Comparison of ENCODE assay signal across 27 mouse cellular contexts in the genomic region with DNA sequence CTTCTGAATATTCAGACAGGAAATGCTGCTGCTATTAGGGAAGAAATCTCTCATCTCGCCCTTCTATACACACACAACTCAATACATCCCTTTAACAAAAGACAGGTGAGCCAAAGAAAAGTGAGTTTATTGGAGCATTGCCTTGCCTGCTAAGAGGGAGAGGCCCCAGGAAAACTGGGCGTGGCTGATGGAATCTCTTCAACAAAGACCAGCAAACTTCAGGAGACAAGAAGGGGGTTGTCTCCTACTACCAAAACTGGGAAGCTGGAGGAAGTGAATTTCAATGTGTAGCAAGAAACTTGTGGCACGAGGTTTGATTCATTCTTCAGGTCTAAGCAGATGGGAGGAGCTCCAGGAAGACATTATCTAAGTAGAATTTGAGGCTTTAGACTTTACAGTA.
DNase-seq lines count a peak whose midpoint lies in the region; ATAC-seq lines count a peak whose summit lies in the region.
"Had no signal": no experiment of that assay in that cellular context is flagged by ENCODE, and none has a peak within 500 bp of the region (broad histone marks: within the 10 kb centered on the region; RNA-seq: fewer than 3 reads in every experiment).

No protein-coding gene starts in this region.

- no peak overlapping the region for H3K27ac ChIP-seq in midbrain, embryonic 11.5 days (ENCODE audit: low read depth, low read length)
- H3K27ac ChIP-seq in forebrain, embryonic 14.5 days (ENCODE audit: low read depth, low read length), result no peak overlapping the region
- H3K27ac ChIP-seq: embryonic facial prominence, embryonic 13.5 days; embryonic facial prominence, embryonic 15.5 days; forebrain, embryonic 10.5 days; forebrain, embryonic 12.5 days; forebrain, embryonic 15.5 days had no signal

- no peak for ATAC-seq in midbrain, embryonic 11.5 days (ENCODE audit: low FRiP score)
- ATAC-seq in forebrain, embryonic 14.5 days, result no peak
- ATAC-seq: activated CD4-positive, CD25-positive, alpha-beta regulatory T cell, adult 4 months; CD4-positive, CD25-positive, alpha-beta regulatory T cell, adult 4 months; forebrain, embryonic 15.5 days; forebrain, postnatal 0 days; Patski had no signal

- no peaks in the 10 kb centered on the region for H3K27me3 ChIP-seq in midbrain, embryonic 11.5 days (ENCODE audit: control insufficient read depth, insufficient read depth, low read length)
- H3K27me3 ChIP-seq in forebrain, embryonic 14.5 days (replicated peaks; ENCODE audit: control insufficient read depth, insufficient read depth, low read length), result no peaks in the 10 kb centered on the region
- H3K27me3 ChIP-seq: embryonic facial prominence, embryonic 13.5 days; embryonic facial prominence, embryonic 15.5 days; forebrain, embryonic 12.5 days; forebrain, embryonic 15.5 days; Patski had no signal

- no peak overlapping the region for H3K4me3 ChIP-seq in midbrain, embryonic 11.5 days (ENCODE audit: low read depth, low read length)
- no peak overlapping the region for H3K4me3 ChIP-seq in forebrain, embryonic 14.5 days (ENCODE audit: low read depth, low read length)
- H3K4me3 ChIP-seq: embryonic facial prominence, embryonic 13.5 days; embryonic facial prominence, embryonic 15.5 days; erythroblast, embryonic 14.5 days; forebrain, embryonic 10.5 days; forebrain, embryonic 12.5 days; forebrain, embryonic 15.5 days had no signal

- H3K4me2 ChIP-seq in midbrain, embryonic 11.5 days, result no peak overlapping the region
- no peak overlapping the region for H3K4me2 ChIP-seq in forebrain, embryonic 14.5 days (ENCODE audit: low read length)
- H3K4me2 ChIP-seq: embryonic facial prominence, embryonic 13.5 days; embryonic facial prominence, embryonic 15.5 days; forebrain, embryonic 12.5 days; forebrain, embryonic 15.5 days had no signal

- DNase-seq in heart, adult 11 months, result peak; percentile 61
- DNase-seq in heart, adult 18-20 months, result no peak
- DNase-seq in ES-CJ7 (ENCODE audit: low read depth, low spot score) (peak; percentile 29), R1 (ENCODE audit: low read depth, low spot score) (peak; percentile 62)
- DNase-seq in midbrain, embryonic 11.5 days (ENCODE audit: low spot score, missing footprints), result no peak
- DNase-seq in forebrain, embryonic 14.5 days (ENCODE audit: low spot score), result no peak
- DNase-seq: adrenal gland, adult 8-10 months; adrenal gland, postnatal 25 days; B cell, adult 2 months; cerebellum, adult 11 months; cerebellum, adult 18-20 months; cerebellum, adult 8-10 months; cerebellum, adult 9-11 months; cerebellum, postnatal 14 days; cerebellum, postnatal 36 days; embryo, embryonic 11 days; forebrain, postnatal 0 days had no signal

- H3K9ac ChIP-seq in midbrain, embryonic 11.5 days (ENCODE audit: low read length), result no peak overlapping the region
- no peak overlapping the region for H3K9ac ChIP-seq in forebrain, embryonic 14.5 days (ENCODE audit: low read length)
- H3K9ac ChIP-seq: embryonic facial prominence, embryonic 13.5 days; embryonic facial prominence, embryonic 15.5 days; forebrain, embryonic 12.5 days; forebrain, embryonic 15.5 days; forebrain, postnatal 0 days had no signal

- H3K4me1 ChIP-seq in midbrain, embryonic 11.5 days (ENCODE audit: control insufficient read depth, insufficient read depth, low read length), result no peaks in the 10 kb centered on the region
- H3K4me1 ChIP-seq in forebrain, embryonic 14.5 days (ENCODE audit: control insufficient read depth, insufficient read depth, low read length), result no peaks in the 10 kb centered on the region
- H3K4me1 ChIP-seq: embryonic facial prominence, embryonic 13.5 days; embryonic facial prominence, embryonic 15.5 days; forebrain, embryonic 10.5 days; forebrain, embryonic 12.5 days; forebrain, embryonic 15.5 days had no signal

- no peaks in the 10 kb centered on the region for H3K9me3 ChIP-seq in midbrain, embryonic 11.5 days (ENCODE audit: control insufficient read depth, low read length)
- no peaks in the 10 kb centered on the region for H3K9me3 ChIP-seq in forebrain, embryonic 14.5 days (replicated peaks; ENCODE audit: control insufficient read depth, low read length)
- H3K9me3 ChIP-seq: embryonic facial prominence, embryonic 13.5 days; embryonic facial prominence, embryonic 15.5 days; forebrain, embryonic 10.5 days; forebrain, embryonic 12.5 days; forebrain, embryonic 15.5 days; G1E had no signal

- H3K36me3 ChIP-seq in midbrain, embryonic 11.5 days (ENCODE audit: control insufficient read depth, insufficient read depth, low read length), result no peaks in the 10 kb centered on the region
- no peaks in the 10 kb centered on the region for H3K36me3 ChIP-seq in forebrain, embryonic 14.5 days (ENCODE audit: control insufficient read depth, insufficient read depth, low read length)
- H3K36me3 ChIP-seq: embryonic facial prominence, embryonic 13.5 days; embryonic facial prominence, embryonic 15.5 days; forebrain, embryonic 10.5 days; forebrain, embryonic 12.5 days; forebrain, embryonic 15.5 days; G1E had no signal

- WGBS in midbrain, embryonic 11.5 days, result 70% methylated on average over 3 of the region's 3 CpGs
- 70% methylated on average over 3 of the region's 3 CpGs for WGBS in forebrain, embryonic 14.5 days

Comparison
In these comparisons a context has a peak if more than half of its experiments do, and no peak if none do; other contexts are left out.
1. DNase-seq: peak in heart, adult 11 months (single experiment), ES-CJ7 (single experiment) and R1 (single experiment); none in heart, adult 18-20 months (0 of 2), midbrain, embryonic 11.5 days (single experiment) and forebrain, embryonic 14.5 days (single experiment).